Mouse (Mus musculus) midbrain, embryonic 16.5 days (tissue): ENCODE data around the gene Tmem44. TPM values are rescaled to one million over a fixed set of nuclear protein-coding genes. Genes with fewer than 3 reads are reported as not detected.
"Not testable (repeated sequence)": the region's sequence is repeated elsewhere in the genome, so short reads cannot be mapped to it uniquely, and the experiment has no call there.

Experiments used
- ATAC-seq: fragments of 200-750 bp; cut with Nextera tagmentation; 2 replicates; pipeline ENCODE4 v1.8.0; 2017; ENCODE audit warnings: moderate TSS enrichment
- H3K27ac ChIP-seq: fragments of 300-500 bp; sonication (generic); 2 replicates; pipeline ENCODE4 v1.5.1; 2014; ENCODE audit warnings: mild to moderate bottlenecking, low read length, mixed read lengths
- H3K27me3 ChIP-seq: fragments of 300-500 bp; sonication (generic); 2 replicates; pipeline ENCODE4 v1.6.1; 2014; ENCODE audit warnings: low read depth, low read length, mixed read lengths; ENCODE audit not compliant: control insufficient read depth, insufficient read depth
- H3K36me3 ChIP-seq: fragments of 300-500 bp; sonication (generic); 2 replicates; pipeline ENCODE4 v1.6.1; 2014; ENCODE audit warnings: mild to moderate bottlenecking, low read length, moderate library complexity, mixed read lengths; ENCODE audit not compliant: control insufficient read depth, insufficient read depth
- H3K4me1 ChIP-seq: fragments of 300-500 bp; sonication (generic); 2 replicates; pipeline ENCODE4 v1.6.1; 2014; ENCODE audit warnings: mild to moderate bottlenecking, low read length, mixed read lengths; ENCODE audit not compliant: control insufficient read depth, insufficient read depth
- H3K4me2 ChIP-seq: fragments of 300-500 bp; sonication (generic); 2 replicates; pipeline ENCODE4 v1.6.1; 2014; ENCODE audit warnings: mild to moderate bottlenecking, low read length, mixed read lengths
- H3K4me3 ChIP-seq: fragments of 300-500 bp; sonication (generic); 2 replicates; pipeline ENCODE4 v1.5.1; 2014; ENCODE audit warnings: low read depth, mild to moderate bottlenecking, low read length, moderate library complexity, mixed read lengths
- H3K9ac ChIP-seq: fragments of 300-500 bp; sonication (generic); 2 replicates; pipeline ENCODE4 v1.6.1; 2014; ENCODE audit warnings: low read depth, low read length, mixed read lengths
- H3K9me3 ChIP-seq: fragments of 300-500 bp; sonication (generic); replicated peaks from 2 replicates; pipeline ENCODE4 v1.6.1; 2014; ENCODE audit warnings: mild to moderate bottlenecking, low read length, mixed read lengths; ENCODE audit not compliant: control insufficient read depth, poor library complexity, severe bottlenecking
- WGBS: fragments of 180-500 bp; shearing (Covaris S2); extraction: QIAGEN DNeasy Blood & Tissue Kit; methylation state at CpG from one replicate; pipeline ENCODE4 v1.1.7; 2014; 5-methylcytosine and 5-hydroxymethylcytosine counted together
- polyA plus RNA-seq: library from polyadenylated mRNA; unstranded; fragments of >200 nt; fragmentation: Nextera tagmentation; extraction: Ambion mirVana; gene quantifications from 2 replicates; pipeline ENCODE4 v1.2.1, GENCODE M21; 2015

The Tmem44 gene
- polyA plus RNA-seq, 1 experiment from 2014 or later, result 84.7 TPM

- no peaks in the 10 kb centered on the region for H3K36me3 ChIP-seq
- peak overlapping the region; percentile 7; the same call in 1 of the 2 replicates for H3K9ac ChIP-seq
- peaks cover 8% of the 10 kb centered on the region; the same call in 1 of the 2 replicates for H3K9me3 ChIP-seq
- peak; percentile 76 for ATAC-seq
- no peaks in the 10 kb centered on the region for H3K27me3 ChIP-seq
- H3K27ac ChIP-seq, result peak overlapping the region; percentile 50
- 35% methylated on average over 10 of the region's 10 CpGs for WGBS
- no peak overlapping the region for H3K4me2 ChIP-seq
- H3K4me1 ChIP-seq, result peaks cover 8% of the 10 kb centered on the region
- no peak overlapping the region for H3K4me3 ChIP-seq
Observed at GRCm38 (mm10) chr16:30475633-30476461, 74.8 kb downstream of the Tmem44 start.

GRCm38 (mm10) chr16:30472447-30472846 is 78.2 kb downstream of the Tmem44 start:
- ATAC-seq, result no peak
- WGBS, result 62% methylated on average over 5 of the region's 5 CpGs
- no peak overlapping the region for H3K9ac ChIP-seq

GRCm38 (mm10) chr16:30471912-30472311 is 78.7 kb downstream of the Tmem44 start:
- 82% methylated on average over 2 of the region's 2 CpGs for WGBS
- Histone ChIP-seq H3K36me3 (no peaks in the 10 kb centered on the region), H3K27me3 (no peaks in the 10 kb centered on the region), H3K4me2 (no peak overlapping the region), H3K9me3 (peaks cover 8% of the 10 kb centered on the region; the same call in 1 of the 2 replicates), H3K4me3 (no peak overlapping the region), H3K27ac (no peak overlapping the region), H3K4me1 (peaks cover 8% of the 10 kb centered on the region), H3K9ac (no peak overlapping the region)
- ATAC-seq, result no peak

More at GRCm38 (mm10) chr16:30472447-30472846, 78.2 kb downstream of the Tmem44 start:
- Histone ChIP-seq H3K27me3 (no peaks in the 10 kb centered on the region), H3K4me2 (no peak overlapping the region), H3K36me3 (no peaks in the 10 kb centered on the region), H3K4me1 (peaks cover 8% of the 10 kb centered on the region), H3K9me3 (peaks cover 8% of the 10 kb centered on the region; the same call in 1 of the 2 replicates), H3K27ac (no peak overlapping the region), H3K4me3 (no peak overlapping the region)

DNA sequence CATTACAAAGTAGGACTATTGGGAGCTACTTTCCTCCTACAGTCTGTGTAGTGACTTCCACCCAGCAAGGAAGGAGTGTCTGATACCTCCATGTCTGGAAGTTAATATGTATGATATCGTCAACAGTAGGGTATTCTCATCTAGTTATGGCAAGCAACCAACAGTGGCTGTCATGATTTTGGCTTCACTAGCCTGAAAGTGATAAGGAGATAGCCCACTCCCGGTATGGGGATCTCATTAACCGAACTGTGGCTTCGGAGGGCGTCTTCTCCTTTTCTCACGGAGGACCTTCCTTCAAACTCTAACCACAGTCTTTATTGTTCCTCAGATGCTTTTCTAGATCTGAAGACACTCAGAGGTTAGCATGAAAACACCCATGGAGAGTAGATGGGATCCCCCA is 81.7 kb downstream of the Tmem44 start:
- no peak for ATAC-seq
- no peak overlapping the region for H3K4me2 ChIP-seq
- H3K36me3 ChIP-seq, result no peaks in the 10 kb centered on the region
- H3K27ac ChIP-seq, result no peak overlapping the region
- H3K9ac ChIP-seq, result no peak overlapping the region
- H3K4me1 ChIP-seq, result no peaks in the 10 kb centered on the region
- H3K9me3 ChIP-seq, result peaks cover 8% of the 10 kb centered on the region; the same call in 1 of the 2 replicates
- H3K27me3 ChIP-seq, result no peaks in the 10 kb centered on the region
- 95% methylated on average over 6 of the region's 6 CpGs for WGBS
- no peak overlapping the region for H3K4me3 ChIP-seq

DNA sequence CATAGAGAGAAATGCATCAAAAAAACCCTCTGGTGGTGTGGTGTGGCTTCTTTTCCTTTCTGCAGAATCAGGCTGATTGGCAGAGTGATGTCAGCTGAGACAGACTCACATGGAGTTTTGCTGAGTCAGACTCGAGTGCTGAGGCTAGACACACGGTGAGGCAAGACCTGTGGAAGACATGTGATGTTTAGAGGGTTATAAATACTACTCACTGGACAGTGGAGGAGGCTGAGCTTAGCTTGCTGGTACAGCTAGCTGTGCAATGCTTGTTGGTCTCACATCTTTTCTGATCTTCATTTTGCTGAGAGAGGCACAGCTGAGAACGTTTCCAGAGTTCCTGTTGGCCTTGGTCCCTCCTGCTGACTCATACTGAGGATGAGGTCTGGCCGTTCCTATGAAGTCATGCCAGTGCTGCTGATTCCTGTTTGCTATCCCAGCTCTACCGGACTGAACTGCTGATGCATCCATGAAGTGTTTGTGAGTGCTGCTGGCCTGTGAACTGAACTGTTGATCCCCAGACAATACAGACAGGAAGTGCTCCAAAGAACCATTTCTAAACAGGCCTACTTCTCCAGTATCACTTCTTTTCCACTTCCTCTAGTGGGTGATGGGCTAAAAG is 84.9 kb downstream of the Tmem44 start:
- no peak overlapping the region for H3K9ac ChIP-seq
- no peaks in the 10 kb centered on the region; the same call in 1 of the 2 replicates for H3K9me3 ChIP-seq
- 70% methylated on average over 5 of the region's 5 CpGs for WGBS

DNA sequence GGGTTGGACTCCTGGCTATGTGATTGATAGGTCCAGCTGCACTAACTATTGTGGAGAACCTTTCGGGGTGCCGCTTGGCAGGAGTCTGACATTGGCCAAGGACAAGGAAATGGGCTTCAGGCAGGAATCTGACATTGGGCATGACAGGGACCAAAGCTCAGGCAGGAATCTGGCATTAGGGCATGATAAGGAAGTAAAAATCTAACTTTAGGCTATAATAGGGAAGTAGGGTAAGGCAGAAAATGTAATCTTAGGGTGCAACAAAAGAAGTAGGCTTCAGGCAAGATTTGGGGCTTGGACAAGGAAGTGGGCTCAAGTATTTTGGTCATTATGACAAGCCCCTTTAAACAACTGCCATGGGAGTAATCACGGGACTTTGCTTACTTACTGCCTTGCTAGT is 85.9 kb downstream of the Tmem44 start:
- not testable (repeated sequence) for H3K4me1 ChIP-seq, H3K4me3 ChIP-seq, H3K36me3 ChIP-seq, H3K4me2 ChIP-seq, H3K27me3 ChIP-seq, H3K9me3 ChIP-seq, ATAC-seq, H3K9ac ChIP-seq, H3K27ac ChIP-seq
- WGBS, result 88% methylated on average over 3 of the region's 3 CpGs

More for the DNA sequence above, 84.9 kb downstream of the Tmem44 start:
- H3K4me3 ChIP-seq, result no peak overlapping the region
- H3K4me1 ChIP-seq, result no peaks in the 10 kb centered on the region
- H3K27me3 ChIP-seq, result no peaks in the 10 kb centered on the region
- H3K4me2 ChIP-seq, result no peak overlapping the region
- no peak overlapping the region for H3K27ac ChIP-seq
- no peak for ATAC-seq
- H3K36me3 ChIP-seq, result no peaks in the 10 kb centered on the region

Other genes starting within 250 kb of the Tmem44 start
- gene Gp5, start 240.1 kb downstream of the Tmem44 start, polyA plus RNA-seq, result 0.55 and 0.62 TPM in 2 replicates
- gene Atp13a3, start 144.9 kb downstream of the Tmem44 start, polyA plus RNA-seq, result 7.5 and 8.3 TPM in 2 replicates
- 39.1 and 51.6 TPM in 2 replicates for gene Lsg1, start 36.8 kb upstream of the Tmem44 start, polyA plus RNA-seq
- 15.6 and 15.8 TPM in 2 replicates for gene Fam43a, start 48.9 kb upstream of the Tmem44 start, polyA plus RNA-seq